Mouse (Mus musculus): ENCODE measurements at regions not wholly inside any gene's neighbourhood (a gene's known extent, or its start where the extent isn't known, plus 50 kb on each side); places are given as distances from the start of the nearest gene placed in this dataset.

GRCm38 (mm10) chr3:36275502-36275901, 53.4 kb upstream of the Qrfpr start:
- no peak for ATAC-seq (replicated peaks; ENCODE audit: poor library complexity)
